Mouse (Mus musculus): Measurements from ENCODE around the gene Zan. TPM values are rescaled to one million over a fixed set of nuclear protein-coding genes. Genes with fewer than 3 reads are reported as not detected.

The Zan gene
- total RNA-seq (2018; cell fraction: chromatin; rRNA removed), result under 1 TPM in 21 of 26 experiments, not detected in 5; 0.06 to 0.55 (median 0.19) TPM
- total RNA-seq (2018; cell fraction: cytosol; rRNA removed), result under 1 TPM in 7 of 26 experiments, not detected in 19; under 0.01 to 0.03 (median under 0.01) TPM
- under 1 TPM in 14 of 26 experiments, not detected in 12; 0.04 to 0.59 (median 0.10) TPM for total RNA-seq (2018; cell fraction: nucleus; rRNA removed)
- 0.01 to 0.05 TPM in 2 of 3 replicates, not detected in the other for polyA plus RNA-seq (2018)

DNA sequence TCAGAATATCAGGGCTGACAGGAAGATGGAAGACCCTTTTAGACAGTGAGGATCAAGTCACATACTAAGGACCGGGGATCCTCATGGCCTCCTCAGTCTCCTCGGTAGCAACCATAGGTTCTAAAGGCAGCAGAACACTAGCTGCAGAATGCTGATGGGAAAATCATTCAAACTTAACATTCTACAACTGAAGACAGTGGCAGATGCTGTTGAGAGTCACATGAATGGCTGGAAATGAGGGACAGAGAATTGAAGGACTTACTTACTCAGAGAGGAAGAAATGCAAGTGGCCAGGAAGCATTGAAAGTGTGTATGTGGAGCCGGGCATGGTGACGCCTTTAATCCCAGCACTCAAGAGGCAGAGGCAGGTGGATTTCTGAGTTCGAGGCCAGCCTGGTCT is at the start of gene Zan:
TSS of gene Zan (minus strand) at position 101 of the 400 bp plus-strand sequence.
- 95% methylated on average over 4 of the region's 5 CpGs for WGBS (ENCODE audit: missing documents)
- no peak within 1 kb of the TSS for H3K27ac ChIP-seq
- no peaks in the 10 kb centered on the region for H3K36me3 ChIP-seq (ENCODE audit: inconsistent target)
- H3K79me2 ChIP-seq (ENCODE audit: inconsistent target), result no peaks in the 10 kb centered on the region
- H3K4me3 ChIP-seq (ENCODE audit: inconsistent target), result no peak within 1 kb of the TSS

DNA sequence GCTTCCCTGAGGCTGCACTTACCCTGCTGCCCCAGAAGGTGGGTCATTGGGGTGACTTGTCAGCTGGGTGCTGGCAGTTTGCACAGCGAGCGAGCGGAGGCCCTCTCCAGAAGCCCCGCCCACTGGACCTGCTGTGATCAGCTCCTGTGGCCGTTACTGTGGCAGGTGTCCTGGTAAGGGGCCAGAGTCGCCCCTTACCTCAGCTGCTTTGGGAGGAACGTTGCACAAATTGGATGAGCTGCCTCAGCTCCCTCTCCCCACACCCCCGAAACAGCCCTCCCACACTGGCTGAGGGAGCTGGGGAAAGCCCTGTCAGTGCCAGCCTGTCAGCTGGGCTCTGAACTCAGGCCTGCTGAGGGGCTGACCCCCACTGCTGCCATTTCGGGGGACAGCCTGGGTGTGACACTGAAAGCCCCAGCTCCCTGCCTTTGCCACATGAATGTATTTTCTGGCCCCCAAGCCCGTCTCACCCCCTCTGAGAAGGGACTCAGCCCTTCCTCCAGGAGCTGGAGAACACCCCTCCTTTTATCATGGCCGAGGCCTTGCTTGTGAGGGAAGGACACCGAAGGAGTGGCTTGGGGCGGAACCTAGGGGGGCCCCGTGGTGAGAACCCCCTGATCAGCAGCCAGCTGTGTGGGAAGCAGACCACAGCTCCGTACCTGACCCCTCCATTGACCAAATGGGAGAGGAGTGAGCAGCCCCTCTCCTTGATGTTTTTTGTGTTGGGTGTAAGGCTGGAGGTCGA is 49.5 kb upstream of the Zan start:
- Histone ChIP-seq H3K27ac (no peak overlapping the region), H3K36me3 (ENCODE audit: inconsistent target) (peaks cover 71% of the 10 kb centered on the region), H3K79me2 (ENCODE audit: inconsistent target) (peaks cover 39% of the 10 kb centered on the region), H3K4me3 (ENCODE audit: inconsistent target) (no peak overlapping the region)
- 66% methylated on average over 16 of the region's 16 CpGs for whole genome bisulfite sequencing (ENCODE audit: missing documents)

DNA sequence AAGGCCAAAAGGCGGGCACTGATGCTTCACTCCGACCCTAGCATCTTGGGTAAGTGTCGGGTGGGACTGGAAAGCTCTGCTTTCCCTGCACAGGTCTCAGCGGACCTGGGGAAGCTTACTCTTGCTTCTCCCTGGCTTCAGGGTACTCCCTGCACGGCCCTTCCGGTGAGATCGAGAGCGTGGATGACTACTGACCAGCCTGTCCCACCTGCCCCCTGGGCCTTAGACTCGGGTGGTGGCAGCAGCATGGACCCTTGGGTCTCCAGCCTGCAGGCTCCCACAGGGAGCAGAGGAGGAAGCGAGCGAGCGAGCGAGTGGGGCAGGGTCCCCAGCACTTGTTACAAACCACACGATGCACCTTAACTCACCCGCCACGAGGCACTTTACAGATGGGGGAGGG is 48.6 kb upstream of the Zan start:
- Histone ChIP-seq H3K36me3 (ENCODE audit: inconsistent target) (peaks cover 79% of the 10 kb centered on the region), H3K27ac (no peak overlapping the region), H3K4me3 (ENCODE audit: inconsistent target) (no peak overlapping the region), H3K79me2 (ENCODE audit: inconsistent target) (peaks cover 30% of the 10 kb centered on the region)
- WGBS (ENCODE audit: missing documents), result 95% methylated on average over 9 of the region's 16 CpGs

DNA sequence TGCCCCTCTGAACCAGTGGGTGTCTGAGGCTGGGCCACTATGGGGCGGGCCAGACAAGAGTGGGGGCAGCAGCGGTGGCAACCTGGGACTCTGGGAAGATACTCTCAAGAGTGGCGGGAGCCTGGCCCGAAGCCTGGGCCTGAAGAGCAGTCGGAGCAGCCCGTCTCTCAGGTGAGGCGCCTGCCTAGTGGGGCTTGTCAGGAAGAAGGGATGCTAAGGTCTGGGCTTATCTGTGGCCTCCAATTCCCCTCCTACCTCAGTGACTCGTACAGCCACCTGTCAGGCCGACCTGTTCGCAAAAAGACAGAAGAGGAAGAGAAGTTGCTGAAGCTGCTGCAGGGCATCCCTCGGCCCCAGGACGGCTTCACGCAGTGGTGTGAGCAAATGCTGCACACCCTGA is 47.8 kb upstream of the Zan start:
- Histone ChIP-seq H3K27ac (no peak overlapping the region), H3K79me2 (ENCODE audit: inconsistent target) (peaks cover 22% of the 10 kb centered on the region), H3K4me3 (ENCODE audit: inconsistent target) (no peak overlapping the region), H3K36me3 (ENCODE audit: inconsistent target) (peaks cover 80% of the 10 kb centered on the region)
- 90% methylated on average over 12 of the region's 13 CpGs for WGBS (ENCODE audit: missing documents)

DNA sequence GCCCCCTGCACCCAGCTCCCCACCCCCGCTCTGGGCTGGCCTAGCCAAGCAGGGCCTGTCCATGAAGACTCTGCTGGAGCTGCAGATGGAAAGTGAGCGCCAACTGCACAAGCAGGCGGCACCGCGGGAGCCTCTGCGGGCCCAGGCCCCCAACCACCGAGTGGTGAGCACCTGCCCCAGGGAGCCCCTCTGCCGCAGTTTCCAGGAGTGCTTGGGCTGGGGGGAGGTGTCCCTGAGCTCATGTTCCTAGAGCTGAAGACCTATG is 47.3 kb upstream of the Zan start:
- 92% methylated on average over 8 of the region's 8 CpGs for WGBS (ENCODE audit: missing documents)
- peaks cover 17% of the 10 kb centered on the region for H3K79me2 ChIP-seq (ENCODE audit: inconsistent target)
- H3K36me3 ChIP-seq (ENCODE audit: inconsistent target), result peaks cover 80% of the 10 kb centered on the region
- no peak overlapping the region for H3K27ac ChIP-seq
- H3K4me3 ChIP-seq (ENCODE audit: inconsistent target), result no peak overlapping the region

DNA sequence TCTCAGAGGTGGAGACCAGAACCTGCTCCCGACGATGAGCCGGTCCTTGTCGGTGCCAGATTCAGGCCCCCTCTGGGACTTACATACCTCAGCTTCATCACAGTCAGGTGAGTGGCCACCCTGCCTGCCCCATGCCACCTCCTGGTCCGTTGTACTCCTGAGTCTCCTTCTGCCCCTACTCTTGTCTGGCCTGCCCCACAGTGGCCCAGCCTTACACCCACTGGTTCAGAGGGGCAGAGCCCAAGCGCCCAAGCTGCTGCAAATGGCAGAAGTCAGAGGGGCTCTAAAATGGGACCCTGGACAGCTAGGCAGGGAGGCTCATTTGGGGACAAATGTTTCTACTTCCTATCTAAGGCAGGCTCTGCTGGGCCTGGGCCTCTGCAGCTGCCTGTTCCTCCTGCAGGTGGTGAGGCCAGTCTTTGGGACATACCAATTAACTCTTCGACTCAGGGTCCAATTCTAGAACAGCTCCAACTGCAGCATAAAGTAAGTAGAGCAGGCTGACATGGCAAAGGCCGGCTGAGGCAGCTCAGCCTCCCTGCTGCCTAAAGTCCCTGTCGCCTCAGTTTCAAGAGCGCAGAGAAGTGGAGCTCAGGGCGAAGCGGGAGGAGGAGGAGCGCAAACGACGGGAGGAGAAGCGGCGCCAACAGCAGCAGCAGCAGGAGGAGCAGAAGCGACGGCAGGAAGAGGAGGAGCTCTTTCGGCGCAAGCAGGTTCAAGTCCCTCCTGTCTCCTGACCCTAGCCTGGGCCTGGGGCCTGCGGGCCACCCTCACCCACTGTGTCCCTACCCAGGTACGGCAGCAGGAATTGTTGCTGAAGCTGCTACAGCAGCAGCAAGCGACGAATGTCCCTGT is 46.8 kb upstream of the Zan start:
- no peak overlapping the region for H3K4me3 ChIP-seq (ENCODE audit: inconsistent target)
- 94% methylated on average over 25 of the region's 25 CpGs for WGBS (ENCODE audit: missing documents)
- peaks cover 80% of the 10 kb centered on the region for H3K36me3 ChIP-seq (ENCODE audit: inconsistent target)
- H3K79me2 ChIP-seq (ENCODE audit: inconsistent target), result peaks cover 17% of the 10 kb centered on the region
- H3K27ac ChIP-seq, result no peak overlapping the region

DNA sequence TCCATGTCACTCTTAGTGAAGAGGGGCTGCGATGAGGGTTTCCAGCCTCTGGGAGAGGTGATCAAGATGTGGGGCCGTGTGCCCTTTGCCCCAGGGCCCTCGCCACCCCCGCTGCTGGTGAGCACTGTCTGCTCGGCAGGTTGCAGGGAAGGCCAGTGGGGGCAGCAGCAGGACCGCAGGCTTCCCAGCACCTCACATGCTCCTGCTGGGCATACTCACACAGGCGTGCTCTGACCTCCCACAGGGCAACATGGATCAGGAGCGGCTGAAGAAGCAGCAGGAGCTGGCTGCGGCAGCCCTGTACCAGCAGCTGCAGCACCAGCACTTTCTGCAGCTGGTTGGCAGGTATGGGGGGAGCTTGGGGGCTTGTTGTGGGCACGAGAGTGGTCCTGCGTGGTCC is 45.8 kb upstream of the Zan start:
- H3K36me3 ChIP-seq (ENCODE audit: inconsistent target), result peaks cover 74% of the 10 kb centered on the region
- H3K27ac ChIP-seq, result no peak overlapping the region
- H3K79me2 ChIP-seq (ENCODE audit: inconsistent target), result peaks cover 17% of the 10 kb centered on the region
- WGBS (ENCODE audit: missing documents), result 93% methylated on average over 11 of the region's 11 CpGs
- no peak overlapping the region for H3K4me3 ChIP-seq (ENCODE audit: inconsistent target)

DNA sequence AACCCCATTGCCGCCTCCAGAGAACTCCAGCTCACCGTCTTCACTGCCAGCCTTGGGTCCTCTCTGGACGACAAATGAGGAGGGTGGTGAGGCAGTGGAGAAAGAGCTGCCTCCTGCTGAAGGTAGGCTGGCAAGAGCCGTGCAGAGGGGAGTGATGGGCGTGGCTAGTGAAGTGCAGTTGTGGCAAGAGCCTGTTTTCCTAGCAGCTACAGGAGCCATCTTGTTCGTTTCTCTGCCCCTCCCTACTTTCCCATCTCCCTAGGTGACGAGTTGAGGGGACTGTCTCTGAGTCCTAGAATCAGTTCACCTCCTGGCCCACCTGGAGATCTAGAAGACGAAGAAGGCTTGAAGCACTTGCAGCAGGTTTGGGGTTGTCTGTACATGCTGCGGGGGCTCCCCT is 45.0 kb upstream of the Zan start:
- Histone ChIP-seq H3K27ac (no peak overlapping the region), H3K79me2 (ENCODE audit: inconsistent target) (peaks cover 23% of the 10 kb centered on the region), H3K36me3 (ENCODE audit: inconsistent target) (peaks cover 66% of the 10 kb centered on the region), H3K4me3 (ENCODE audit: inconsistent target) (no peak overlapping the region)
- WGBS (ENCODE audit: missing documents), result 91% methylated on average over 9 of the region's 9 CpGs

DNA sequence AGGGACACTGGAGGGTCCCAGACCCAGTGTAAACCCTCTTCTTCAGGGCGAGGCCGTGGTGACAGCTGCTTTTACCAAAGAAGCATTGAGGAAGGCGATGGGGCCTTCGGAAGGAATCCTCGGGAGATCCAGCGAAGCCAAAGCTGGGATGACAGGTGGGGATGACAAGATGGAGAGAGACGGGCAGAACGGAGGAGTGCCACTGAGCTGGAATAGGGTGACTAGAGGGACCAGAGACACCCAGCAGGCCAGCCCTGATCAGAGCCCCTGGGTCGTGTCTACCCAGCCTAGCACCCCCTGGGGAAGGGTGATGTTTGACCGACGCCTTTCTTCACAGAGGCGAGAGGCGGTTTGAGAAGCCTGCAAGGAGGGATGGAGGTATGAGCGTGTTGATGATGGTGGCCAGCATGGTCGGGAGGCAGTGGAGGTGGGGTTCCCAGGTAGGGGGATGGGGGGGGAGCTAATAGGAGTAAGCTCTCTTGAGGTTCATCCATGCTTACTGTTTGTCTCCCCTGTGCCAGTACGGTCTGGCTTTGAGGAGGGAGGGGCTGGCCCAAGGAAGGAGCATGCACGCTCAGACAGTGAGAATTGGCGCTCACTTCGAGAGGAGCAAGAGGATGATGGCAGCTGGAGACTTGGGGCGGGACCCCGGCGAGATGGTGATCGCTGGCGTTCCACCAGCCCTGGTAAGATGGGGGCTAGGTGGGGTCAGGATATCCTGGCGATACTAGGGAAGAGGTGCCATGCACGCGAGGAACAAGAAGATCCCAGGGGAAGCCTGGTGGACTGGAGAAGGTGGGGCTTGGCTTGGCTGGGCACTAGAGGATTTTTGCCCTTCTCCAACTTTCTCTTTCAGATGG is 43.1 kb upstream of the Zan start:
- Histone ChIP-seq H3K4me3 (ENCODE audit: inconsistent target) (no peak overlapping the region), H3K36me3 (ENCODE audit: inconsistent target) (peaks cover 51% of the 10 kb centered on the region), H3K27ac (no peak overlapping the region), H3K79me2 (ENCODE audit: inconsistent target) (peaks cover 42% of the 10 kb centered on the region)
- WGBS (ENCODE audit: missing documents), result 95% methylated on average over 26 of the region's 27 CpGs

DNA sequence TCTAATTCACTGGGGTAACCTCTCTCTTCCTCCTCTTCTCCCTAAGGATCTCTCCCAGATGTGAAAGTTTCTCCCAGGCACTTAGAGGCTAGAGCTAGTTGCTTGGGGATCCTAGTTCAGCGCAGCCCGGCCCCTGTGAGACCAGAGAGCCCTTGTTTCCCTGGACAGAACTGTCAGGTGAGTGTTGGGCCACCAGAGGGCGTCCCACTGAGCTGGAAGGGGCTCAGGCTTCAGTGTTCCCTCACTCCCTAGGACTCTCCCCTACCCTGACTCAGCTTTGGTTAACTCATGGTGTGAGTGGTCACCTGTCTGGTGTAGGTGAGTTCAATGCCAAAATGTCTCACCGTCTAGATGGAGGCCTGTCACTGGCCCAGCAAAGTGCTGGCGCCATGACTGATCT is 41.6 kb upstream of the Zan start, which contains the start of gene Gigyf1:
TSS of gene Gigyf1 (plus strand) at position 113 of the 400 bp plus-strand sequence.
- WGBS (ENCODE audit: missing documents), result 100% methylated on average over 5 of the region's 5 CpGs
- Histone ChIP-seq H3K36me3 (ENCODE audit: inconsistent target) (peaks cover 47% of the 10 kb centered on the region), H3K4me3 (ENCODE audit: inconsistent target) (no peak within 1 kb of the TSS)

DNA sequence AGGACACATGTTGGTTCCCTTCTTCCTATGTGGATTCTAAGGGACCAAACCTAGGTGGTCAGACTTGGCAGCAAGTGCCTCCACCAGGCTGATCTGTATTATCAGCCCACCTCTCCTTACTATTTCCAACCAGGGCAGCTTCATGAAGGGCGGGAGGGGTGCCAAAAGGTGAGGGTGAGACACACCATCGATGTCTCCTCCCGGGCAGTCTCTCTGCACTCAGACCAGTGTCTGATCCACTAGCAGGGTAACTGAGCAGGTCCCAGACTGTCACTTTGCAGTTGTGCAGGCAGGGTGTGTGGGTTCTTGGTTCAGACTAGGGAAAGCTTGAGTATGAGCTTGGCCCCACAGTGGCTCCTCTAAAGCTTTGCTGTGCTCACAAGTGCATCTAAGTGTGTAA is 37.9 kb upstream of the Zan start:
- H3K79me2 ChIP-seq (ENCODE audit: inconsistent target), result peaks cover 84% of the 10 kb centered on the region
- WGBS (ENCODE audit: missing documents), result 89% methylated on average over 3 of the region's 3 CpGs
- no peak overlapping the region for H3K4me3 ChIP-seq (ENCODE audit: inconsistent target)
- no peak overlapping the region for H3K27ac ChIP-seq
- peaks cover 15% of the 10 kb centered on the region; the same call in 1 of the 2 replicates for H3K36me3 ChIP-seq (ENCODE audit: inconsistent target)

More for the DNA sequence above, 41.6 kb upstream of the Zan start, which contains the start of gene Gigyf1:
- Histone ChIP-seq H3K27ac (no peak within 1 kb of the TSS), H3K79me2 (ENCODE audit: inconsistent target) (peaks cover 57% of the 10 kb centered on the region)

DNA sequence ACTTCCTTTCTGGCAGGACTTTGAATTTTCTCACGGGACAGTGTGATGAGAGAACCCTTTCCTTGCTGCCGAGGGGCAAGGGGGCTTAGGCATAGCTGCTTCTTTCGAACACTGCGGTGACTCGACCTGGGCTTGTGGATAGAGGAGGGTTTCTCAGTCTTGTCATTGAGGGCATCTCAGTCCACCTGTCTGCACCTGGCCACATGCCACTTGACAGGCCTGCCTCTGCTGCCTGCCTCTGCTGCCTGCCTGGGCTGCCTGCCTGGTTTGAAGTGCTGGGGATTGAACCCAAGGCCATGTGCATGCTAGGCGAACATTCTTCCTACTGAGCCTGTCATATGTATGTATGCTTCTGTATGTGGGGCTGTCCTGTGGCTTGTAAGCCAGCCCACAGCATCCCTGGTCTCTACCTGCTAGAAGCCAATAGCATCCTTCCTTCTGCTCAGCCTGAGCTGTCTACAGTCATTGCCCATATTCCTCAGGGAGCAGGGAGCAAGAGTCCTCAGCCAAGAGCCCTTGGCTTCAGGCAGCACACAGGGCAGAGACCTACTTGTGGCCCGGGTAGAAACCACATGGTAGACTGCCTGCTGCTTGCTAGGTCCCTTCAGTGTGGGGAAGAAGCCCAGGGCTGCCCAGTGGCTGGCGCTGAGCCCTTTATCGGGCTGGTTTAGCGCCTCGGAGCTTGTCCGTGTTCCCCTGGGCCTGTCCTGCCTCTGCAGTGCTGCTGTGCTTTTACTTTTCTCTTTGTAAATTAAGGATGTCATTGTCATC is 37.3 kb upstream of the Zan start:
- no peak overlapping the region for H3K27ac ChIP-seq
- no peak overlapping the region for H3K4me3 ChIP-seq (ENCODE audit: inconsistent target)
- WGBS (ENCODE audit: missing documents), result 83% methylated on average over 12 of the region's 12 CpGs
- H3K36me3 ChIP-seq (ENCODE audit: inconsistent target), result peaks cover 8% of the 10 kb centered on the region; the same call in 1 of the 2 replicates
- peaks cover 84% of the 10 kb centered on the region for H3K79me2 ChIP-seq (ENCODE audit: inconsistent target)

DNA sequence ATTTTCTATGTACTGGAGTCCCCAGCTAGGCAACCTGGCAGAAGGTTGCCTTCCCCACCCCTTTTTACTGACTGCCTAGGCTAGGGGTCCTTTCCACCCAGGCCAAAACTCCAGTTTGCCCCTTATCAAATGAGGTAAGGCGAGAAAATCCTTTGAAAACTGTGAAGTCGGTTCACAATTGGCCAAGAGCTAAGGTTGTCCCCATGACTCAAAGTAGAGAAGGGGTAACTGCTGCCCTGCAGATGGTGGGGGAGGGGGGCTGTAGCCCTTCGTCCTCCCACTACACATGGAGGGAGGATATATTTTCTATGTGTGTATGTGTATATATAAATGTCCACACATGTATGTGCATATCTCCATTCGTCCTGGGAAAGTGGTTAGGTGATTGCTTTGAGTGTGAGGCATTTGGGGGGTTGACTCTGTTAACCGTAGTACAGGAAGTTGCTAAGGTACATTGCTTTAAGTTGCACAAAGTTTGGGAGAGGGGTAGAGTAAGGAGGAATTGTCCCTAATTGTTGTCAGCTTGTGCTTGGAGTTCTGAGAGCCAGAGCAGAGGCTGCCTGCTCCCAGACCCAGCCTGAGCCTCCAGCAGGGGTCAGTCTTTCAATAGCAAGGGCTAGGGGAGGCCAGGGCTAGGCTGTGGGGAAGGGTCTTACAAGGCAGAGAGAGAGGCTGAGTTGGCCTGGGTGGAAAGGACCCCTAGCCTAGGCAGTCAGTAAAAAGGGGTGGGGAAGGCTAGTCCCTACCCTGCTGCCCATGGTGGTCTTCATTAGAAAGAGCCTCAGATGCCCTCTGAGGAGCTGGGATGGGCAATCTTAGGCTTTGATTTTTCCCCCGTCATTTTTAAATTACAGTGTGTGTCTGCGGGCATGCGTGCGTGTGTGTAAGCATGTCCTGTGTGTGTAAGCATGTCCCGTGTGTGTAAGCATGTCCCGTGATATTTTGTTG is 36.3 kb upstream of the Zan start:
- Histone ChIP-seq H3K27ac (no peak overlapping the region), H3K4me3 (ENCODE audit: inconsistent target) (no peak overlapping the region), H3K36me3 (ENCODE audit: inconsistent target) (no peaks in the 10 kb centered on the region), H3K79me2 (ENCODE audit: inconsistent target) (peaks cover 74% of the 10 kb centered on the region)
- WGBS (ENCODE audit: missing documents), result 76% methylated on average over 11 of the region's 11 CpGs
